Mouse (Mus musculus): ENCODE results near the gene Nit2.

GRCm38 (mm10) chr16:57171570-57171969 is 4.4 kb upstream of the Nit2 start:
- no peak for TF ChIP-seq CTCF (IDR thresholded peaks at IDR 0.05; ENCODE audit: low read depth)
- no peak for TF ChIP-seq EP300 (IDR thresholded peaks at IDR 0.05; ENCODE audit: low read depth)

All from heart, postnatal 0 days (tissue).